Mouse (Mus musculus) gastrocnemius, adult 8-10 months (tissue): ENCODE results near the gene Sorbs1. TPM values are rescaled to one million over a fixed set of nuclear protein-coding genes. Genes with fewer than 3 reads are reported as not detected.

Source experiments
- DNase-seq, 2 experiments: peaks; one replicate each; pipeline ENCODE4 v3.0.0; 2022; ENCODE audit warnings: low spot score in 2 of 2
- total RNA-seq, 4 experiments: library from RNA; stranded (reverse); gene quantifications; 2 replicates each; pipeline ENCODE4 v1.2.4; 2022

Sorbs1 gene
- total RNA-seq, 4 experiments from 2014 or later: 169 to 173 (median 171) TPM

- DNase-seq: no peak
Measured at GRCm38 (mm10) chr19:40481115-40481514, 32.5 kb downstream of the Sorbs1 start.

GRCm38 (mm10) chr19:40478161-40478575 lies 35.4 kb downstream of the Sorbs1 start:
- peak in 1 of 2 experiments; percentile 25 for DNase-seq

- DNase-seq: peak in 1 of 2 experiments; percentile 16
Measured at GRCm38 (mm10) chr19:40477445-40477941, 36.1 kb downstream of the Sorbs1 start.

- DNase-seq: no peak
Measured at GRCm38 (mm10) chr19:40476491-40476890, 37.1 kb downstream of the Sorbs1 start.

DNA sequence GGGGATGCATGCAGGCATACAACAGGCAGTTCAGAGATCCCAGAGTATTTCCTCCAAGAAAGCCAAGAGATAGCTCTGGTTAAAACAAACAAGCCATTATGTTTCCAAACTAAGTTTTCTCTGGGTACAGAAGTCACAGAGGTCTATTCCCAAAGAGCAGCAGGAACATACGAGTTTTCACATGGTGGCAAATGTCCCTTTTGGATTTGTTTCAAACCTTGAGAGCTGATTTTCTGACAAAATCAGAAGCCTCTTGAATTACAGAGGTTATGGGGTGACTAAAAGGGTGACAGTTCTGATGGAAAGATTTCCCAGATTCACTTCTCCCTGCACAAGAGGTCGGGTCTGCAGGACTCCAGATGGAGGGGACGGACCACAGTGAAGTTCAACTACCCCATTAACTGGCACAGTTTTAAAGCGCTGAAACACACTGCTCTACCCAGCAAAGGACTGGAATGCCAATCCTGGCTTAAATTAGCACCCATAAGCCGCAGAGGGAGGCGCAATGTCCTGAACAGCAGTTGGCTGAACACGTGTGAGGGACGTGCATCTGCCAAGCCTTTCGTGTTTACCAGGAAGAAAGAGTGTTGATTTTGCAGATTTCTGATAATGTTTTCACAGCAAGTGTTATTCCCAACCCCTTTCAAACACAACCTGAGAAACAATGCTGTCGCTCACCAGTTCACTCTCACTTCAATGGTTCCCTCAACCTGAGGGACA lies 41.9 kb downstream of the Sorbs1 start:
- peak; percentile 17 to 21 for DNase-seq

- no peak for DNase-seq
Measured at GRCm38 (mm10) chr19:40469792-40470191, 43.8 kb downstream of the Sorbs1 start.

- DNase-seq: no peak
Measured at GRCm38 (mm10) chr19:40468308-40468707, 45.3 kb downstream of the Sorbs1 start.

GRCm38 (mm10) chr19:40467810-40468209 lies 45.8 kb downstream of the Sorbs1 start:
- peak; percentile 17 to 33 for DNase-seq

DNA sequence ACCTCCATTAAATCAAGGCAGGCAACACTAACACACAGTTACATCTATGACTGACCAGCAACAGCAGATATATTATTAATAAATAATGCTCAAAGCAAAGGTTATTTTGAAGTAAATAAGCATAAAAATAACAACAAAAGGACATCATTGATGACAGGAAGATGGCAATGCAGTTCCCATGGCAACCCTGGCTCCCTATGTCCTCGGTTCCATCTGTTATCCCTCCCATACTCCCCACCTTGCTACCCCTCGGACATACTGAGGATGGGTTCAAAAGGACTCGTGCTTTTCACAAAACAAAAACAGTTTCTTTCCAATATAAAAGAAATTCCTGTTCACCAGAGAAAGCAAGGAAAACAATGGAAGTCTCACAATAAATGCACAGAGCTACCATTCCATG lies 48.2 kb downstream of the Sorbs1 start:
- no peak for DNase-seq

- no peak for DNase-seq
Measured at GRCm38 (mm10) chr19:40464408-40464807, 49.2 kb downstream of the Sorbs1 start.

DNA sequence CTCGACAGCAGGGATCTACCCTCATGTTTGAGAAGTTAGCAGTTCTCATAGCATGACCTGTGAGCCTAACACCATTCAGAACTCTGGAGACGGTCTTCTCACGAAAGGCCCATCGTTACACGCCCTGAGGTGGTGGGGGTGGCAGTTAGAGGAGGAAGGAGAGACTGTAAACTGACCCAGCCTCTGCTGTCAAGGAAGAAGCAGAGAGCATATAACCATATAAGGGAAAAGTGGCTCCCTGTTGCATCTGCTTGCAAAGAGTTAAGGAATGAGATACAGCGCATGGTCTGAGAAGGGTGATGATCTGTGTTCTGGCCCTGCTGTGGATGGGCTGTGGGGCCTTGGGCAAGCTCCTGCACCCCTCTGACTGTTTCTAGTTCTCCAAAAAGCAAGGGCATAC lies 50.7 kb downstream of the Sorbs1 start:
- no peak for DNase-seq

DNA sequence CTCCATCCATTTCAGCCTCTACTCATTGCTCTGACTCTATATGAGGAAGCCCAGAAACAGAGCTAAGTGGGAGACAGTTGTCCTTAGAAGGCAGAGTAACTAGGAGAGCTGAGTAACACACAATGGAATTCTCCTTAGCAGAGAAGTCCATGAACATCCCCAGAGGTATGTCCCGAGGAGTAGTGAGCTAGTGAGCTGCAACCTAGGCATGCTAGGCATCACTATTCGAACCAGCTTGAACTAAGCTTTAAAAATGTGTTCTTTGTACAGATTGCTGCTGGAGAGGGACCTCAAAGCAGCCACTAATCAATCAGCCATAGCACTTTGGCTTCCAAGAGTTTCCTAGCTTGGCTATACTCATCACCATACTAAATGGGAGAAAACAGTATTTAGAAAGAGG lies 51.1 kb downstream of the Sorbs1 start:
- DNase-seq: no peak

DNA sequence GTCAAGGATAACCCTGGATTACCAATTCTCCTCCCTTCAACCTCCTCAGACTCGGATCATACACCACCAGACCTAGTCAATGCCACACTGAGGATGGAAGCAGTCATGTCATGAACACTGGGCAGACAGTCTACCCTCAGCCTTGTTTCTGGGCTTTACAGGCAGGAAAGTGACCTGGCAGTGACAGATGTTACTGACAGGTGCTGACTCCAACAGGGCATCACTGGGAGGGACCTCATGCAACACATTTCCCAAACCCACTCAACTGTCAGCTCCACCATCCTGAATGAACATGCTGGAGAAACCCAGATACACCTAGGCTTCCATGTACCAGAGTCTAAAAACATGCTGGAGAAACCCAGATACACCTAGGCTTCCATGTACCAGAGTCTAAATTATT lies 51.9 kb downstream of the Sorbs1 start:
- DNase-seq: no peak

- DNase-seq: no peak
Measured at GRCm38 (mm10) chr19:40460854-40461490, 52.6 kb downstream of the Sorbs1 start.

GRCm38 (mm10) chr19:40459338-40459737 lies 54.2 kb downstream of the Sorbs1 start:
- no peak for DNase-seq

DNA sequence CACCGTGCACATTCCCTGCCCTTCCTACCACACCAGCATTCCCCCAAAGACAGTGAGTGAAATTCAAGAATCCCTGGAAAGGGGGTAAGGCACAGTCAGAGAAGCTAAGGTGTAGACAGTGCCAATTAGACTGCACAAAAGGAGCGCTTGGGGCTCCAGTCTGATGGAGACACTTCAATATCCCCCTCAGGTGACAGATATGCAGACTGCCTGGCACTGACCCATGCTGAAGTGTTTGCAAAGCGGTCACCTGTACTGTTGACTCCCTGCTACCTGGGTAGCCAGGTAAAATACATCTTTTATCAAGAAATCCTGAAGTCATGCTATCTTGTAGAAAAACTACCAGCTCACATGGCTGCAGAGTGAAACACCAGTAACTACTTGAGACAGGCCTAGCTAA lies 54.8 kb downstream of the Sorbs1 start:
- no peak for DNase-seq

- DNase-seq: no peak
Measured at GRCm38 (mm10) chr19:40455248-40455647, 58.3 kb downstream of the Sorbs1 start.

- no peak for DNase-seq
Measured at GRCm38 (mm10) chr19:40454096-40454495, 59.5 kb downstream of the Sorbs1 start.

DNA sequence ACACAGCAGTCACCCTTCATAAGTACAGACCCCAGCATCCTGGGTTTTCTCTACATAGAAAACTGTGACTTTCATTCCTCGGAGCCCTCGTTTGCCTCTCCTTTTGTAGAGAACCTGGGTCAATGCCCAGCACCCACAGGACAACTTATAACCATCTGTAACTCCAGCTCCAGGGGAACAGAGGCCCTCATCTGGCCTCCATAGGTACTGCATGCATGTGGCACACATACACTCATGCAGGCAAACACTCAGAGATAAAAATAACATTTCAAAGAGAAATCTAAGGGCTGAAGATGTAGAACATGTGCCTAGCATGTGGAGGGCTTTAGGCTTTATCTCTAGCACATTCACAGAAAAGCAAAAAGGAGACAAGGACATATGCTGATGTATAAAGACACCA lies 61.4 kb downstream of the Sorbs1 start:
- no peak for DNase-seq

DNA sequence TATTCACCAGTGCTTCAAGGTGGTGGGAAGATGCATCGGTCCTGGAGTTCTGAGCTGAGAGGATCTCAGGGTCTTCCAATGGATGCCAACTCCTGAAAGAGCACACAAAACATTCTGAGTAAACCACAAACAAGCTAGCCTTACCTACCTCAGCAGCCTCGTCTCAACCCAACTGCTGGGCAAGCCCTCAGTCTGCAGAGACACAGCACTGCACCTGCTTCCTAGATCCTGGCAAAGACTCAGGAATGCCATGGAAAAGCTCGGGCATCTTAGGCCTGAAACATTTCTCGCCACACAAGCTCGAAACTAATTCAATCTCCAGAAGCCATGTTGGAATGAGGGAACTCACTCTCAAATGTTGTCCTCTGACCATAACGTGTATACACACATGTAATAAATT lies 62.3 kb downstream of the Sorbs1 start:
- DNase-seq: no peak

DNA sequence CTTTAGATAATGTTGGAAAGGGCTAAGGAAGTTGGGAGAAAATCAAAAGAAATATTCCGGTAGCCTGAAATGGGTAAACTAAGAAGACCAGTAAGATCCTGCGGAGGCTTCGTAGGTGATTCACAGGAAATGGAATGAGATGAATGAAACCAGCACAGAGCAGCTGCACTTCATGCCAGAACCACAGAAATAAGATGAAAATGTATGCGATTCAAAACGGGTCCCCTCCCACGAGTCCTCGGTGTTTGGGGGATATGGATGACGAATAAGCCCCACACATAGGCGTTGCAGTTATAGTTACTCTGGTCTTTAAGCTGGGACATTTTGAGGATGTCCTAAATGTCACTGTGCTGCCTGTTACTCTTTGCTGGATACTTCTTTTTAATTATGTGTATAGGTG lies 67.1 kb downstream of the Sorbs1 start:
- no peak for DNase-seq

DNA sequence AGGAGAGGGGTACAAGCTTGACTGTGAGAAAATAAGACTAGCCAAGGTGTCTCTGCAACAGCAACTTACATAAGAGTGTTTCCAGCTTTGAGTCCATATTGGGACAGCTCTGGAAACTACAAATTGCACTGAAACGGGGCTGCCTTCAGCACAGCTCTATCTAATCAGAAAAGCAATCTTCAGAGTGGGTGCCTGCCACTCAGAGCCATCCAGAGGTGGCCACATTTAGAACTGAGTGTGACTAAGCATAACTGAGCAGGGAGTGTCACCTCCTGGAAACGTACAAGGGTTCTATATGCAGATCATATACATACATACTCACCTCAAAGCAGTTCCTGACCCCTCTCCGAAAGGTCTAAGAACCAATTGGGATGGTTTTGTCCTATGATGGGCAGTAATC lies 71.2 kb downstream of the Sorbs1 start:
- DNase-seq: no peak

GRCm38 (mm10) chr19:40440951-40441350 lies 72.6 kb downstream of the Sorbs1 start:
- no peak for DNase-seq
